Mouse (Mus musculus): ENCODE measurements at regions not wholly inside any gene's neighbourhood (a gene's known extent, or its start where the extent isn't known, plus 50 kb on each side); places are given as distances from the start of the nearest gene placed in this dataset.

GRCm38 (mm10) chr4:125275259-125275658 is 147.6 kb upstream of the Zc3h12a start:
- TF ChIP-seq POLR2A (IDR thresholded peaks at IDR 0.05; ENCODE audit: insufficient read depth, low read depth, low read length) = no peak
- no peak for TF ChIP-seq CTCF (IDR thresholded peaks at IDR 0.05; ENCODE audit: insufficient read depth, low read depth, low read length)
